Mouse (Mus musculus) kidney, adult 8-10 months (tissue): ENCODE results near the gene Nat8.
A peak's percentile ranks its signal among the peaks of the same experiment; 100 is the strongest.

Source experiments
- DNase-seq, 2 experiments: peaks; one replicate each; pipeline ENCODE4 v3.0.0; 2022

The Nat8 gene

GRCm38 (mm10) chr6:85835104-85835503 lies 3.2 kb upstream of the Nat8 start:
- DNase-seq, result peak; percentile 73 to 77

- peak in 1 of 2 experiments; percentile 65 for DNase-seq
Observed at GRCm38 (mm10) chr6:85834504-85835100, 2.7 kb upstream of the Nat8 start.

- DNase-seq, result peak in 1 of 2 experiments; percentile 53
Observed at GRCm38 (mm10) chr6:85829462-85829861, 2.4 kb downstream of the Nat8 start.

GRCm38 (mm10) chr6:85825886-85826285 lies 6.0 kb downstream of the Nat8 start:
- peak in 1 of 2 experiments; percentile 49 for DNase-seq

DNA sequence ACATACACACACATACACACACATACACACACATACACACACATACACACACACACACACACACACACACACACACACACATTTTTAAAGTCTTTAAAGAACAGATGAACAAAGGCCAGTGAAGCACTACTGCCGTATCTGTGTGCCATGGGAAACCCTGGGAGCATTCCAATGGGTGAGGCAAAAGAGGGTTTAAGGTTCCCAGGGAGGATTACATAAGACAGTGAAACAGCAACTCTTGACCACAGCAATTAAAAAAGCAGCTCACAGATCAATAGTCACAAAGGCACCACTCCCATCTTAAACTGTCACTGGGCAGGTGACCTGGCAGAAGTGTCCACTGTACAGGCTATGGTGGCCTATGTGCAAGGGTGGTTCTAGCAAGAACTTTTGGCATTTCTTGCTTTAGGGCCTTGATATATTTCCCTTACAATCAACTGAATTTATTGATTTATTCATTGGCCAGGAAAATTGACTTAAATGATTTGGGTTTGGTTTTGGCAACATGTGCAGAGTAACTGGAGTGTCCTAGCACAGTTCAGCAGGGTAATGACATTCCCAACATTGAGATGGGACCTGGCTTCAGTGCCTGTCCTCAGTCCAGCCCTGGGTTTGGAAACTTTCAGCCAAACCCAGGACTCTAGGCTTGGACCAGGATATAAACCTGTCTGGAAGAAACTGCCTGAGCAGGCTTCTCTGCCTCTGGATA lies 8.3 kb downstream of the Nat8 start:
- DNase-seq, result peak; percentile 43 to 55

DNA sequence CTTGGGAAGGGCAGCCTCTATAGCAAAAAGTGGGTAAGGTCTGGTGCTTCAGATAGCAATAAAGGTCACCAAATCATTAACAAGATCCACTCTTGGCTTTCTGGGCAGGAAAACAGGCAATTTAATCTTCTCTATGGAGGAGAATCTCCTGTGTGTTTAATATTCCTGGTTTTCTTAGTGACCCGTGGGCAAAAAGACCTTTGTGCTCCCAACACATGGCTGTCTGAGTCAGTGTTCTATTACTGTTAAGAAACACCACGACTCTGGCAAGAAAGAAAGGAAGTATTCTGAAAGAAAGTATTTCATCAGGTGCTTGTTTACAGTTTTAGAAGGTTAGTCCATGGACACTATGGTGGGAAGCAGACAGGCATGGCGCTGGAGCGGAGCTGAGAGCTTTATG lies 9.6 kb downstream of the Nat8 start:
- DNase-seq, result no peak

GRCm38 (mm10) chr6:85820837-85821236 lies 11.0 kb downstream of the Nat8 start, which contains the start of the genes Nat8f6 and Nat8f5:
Nat8f6 (minus strand) TSS chr6:85820954.
Nat8f5 (minus strand) TSS chr6:85820972.
- DNase-seq, result peak in 1 of 2 experiments; percentile 67

DNA sequence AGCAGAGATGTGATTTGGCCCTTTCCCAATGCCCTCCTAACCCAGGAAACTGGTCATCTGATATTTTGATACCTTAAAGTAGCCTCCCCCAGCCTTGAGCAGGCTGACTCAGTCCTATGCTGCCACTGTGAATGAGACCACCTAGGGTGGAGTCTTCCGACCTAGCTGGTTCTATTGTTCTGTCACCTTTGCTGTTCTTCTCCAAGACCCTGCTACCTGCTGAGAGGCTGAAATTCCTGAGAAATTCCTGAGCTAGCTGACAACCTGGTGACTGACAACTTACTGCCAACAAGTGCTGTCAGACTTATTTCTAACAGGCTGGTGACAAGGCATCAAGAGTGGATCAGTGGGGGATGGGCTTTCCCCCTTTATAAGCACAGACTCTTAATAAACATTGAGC lies 13.5 kb downstream of the Nat8 start:
- DNase-seq, result no peak

GRCm38 (mm10) chr6:85813339-85813738 lies 18.5 kb downstream of the Nat8 start:
- DNase-seq, result peak; percentile 66 to 70

GRCm38 (mm10) chr6:85810942-85811537 lies 20.8 kb downstream of the Nat8 start:
- peak; percentile 70 to 83 for DNase-seq

DNA sequence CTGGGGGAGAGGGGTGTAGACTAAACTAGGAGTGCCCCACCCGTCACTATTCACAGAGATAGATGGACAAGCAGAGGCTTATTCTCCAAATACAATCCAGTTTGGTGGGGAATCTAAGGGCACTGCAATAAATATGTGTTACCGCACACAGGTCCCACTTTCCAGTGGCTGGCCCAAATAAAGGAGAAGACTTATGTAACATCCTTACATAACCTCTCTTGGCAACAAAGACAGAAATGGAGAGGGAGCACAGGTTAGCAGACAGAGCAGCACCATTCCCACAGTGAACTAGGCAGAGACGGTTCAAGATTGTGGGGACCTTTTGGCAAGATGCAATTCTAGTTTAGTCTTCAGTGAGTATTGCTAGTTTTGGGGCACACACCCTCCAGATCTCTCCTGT lies 21.4 kb downstream of the Nat8 start:
- peak in 1 of 2 experiments; percentile 4 for DNase-seq

DNA sequence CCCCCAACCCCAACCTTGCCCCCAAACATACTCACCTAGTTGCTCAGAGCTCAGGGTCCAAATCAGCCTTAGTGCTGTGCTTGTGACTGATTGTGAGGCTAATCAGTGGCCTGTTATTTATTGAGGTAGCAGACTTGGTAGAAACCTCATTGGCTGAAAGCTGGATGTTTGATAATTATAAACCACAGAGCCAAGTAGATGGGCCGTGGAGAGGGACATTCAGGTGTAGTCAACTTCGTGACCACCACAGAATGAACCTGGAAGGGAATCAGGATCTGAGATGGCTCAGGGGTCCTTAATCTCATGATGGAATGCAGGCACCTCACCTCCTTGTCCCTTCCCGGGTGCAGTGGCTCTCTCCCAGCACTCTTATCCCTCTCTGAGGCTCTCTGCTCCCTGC lies 22.1 kb downstream of the Nat8 start:
- peak; percentile 59 to 67 for DNase-seq

DNA sequence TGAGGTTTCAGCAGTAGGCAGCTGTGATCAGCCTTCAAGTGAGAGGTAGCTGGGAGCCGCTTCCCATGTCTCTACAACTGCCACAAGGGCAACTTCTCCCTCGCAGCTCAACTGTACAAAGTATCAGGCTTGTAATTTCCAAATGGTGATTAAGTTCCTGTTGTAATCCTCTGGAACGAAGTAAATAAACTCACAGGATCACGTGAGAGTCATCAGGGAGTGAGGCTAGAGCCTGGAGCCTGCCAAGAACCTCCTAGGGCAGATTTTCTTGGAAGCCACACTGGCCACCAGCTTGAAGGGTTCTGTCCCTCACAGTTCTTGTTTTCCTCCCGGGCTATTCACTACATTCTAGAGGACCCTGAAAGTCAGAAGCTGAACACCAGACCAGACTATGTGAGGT lies 28.7 kb downstream of the Nat8 start:
- DNase-seq, result peak; percentile 61 to 71
